Mouse (Mus musculus) liver (tissue): ENCODE measurements around the gene Mettl8.

Experiments used
- DNase-seq: peaks from one replicate; pipeline ENCODE4 v3.0.0-alpha.2; 2020; ENCODE audit warnings: mixed read lengths

Mettl8 gene

DNA sequence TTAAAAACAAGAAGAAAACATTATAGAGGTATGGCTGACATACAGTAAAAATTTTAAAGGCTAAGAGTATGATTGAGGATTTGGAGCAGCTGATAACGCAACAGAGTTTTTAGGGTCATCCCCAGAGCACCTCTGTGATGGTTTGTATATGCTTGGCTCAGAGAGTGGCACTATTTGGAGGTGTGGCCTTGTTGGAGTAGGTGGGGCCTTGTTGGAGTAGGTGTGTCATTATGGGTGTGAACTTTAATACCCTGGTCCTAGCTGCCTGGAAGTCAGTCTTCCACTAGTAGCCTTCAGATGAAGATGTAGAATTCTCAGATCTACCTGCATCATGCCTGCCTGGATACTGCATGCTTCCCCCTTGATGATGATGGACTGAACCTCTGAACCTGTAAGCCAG is 131.3 kb downstream of the Mettl8 start:
- no peak for DNase-seq

- DNase-seq, result peak; percentile 25
These were observed 132.6 kb downstream of the Mettl8 start for GRCm38 (mm10) chr2:70922814-70923213.

DNA sequence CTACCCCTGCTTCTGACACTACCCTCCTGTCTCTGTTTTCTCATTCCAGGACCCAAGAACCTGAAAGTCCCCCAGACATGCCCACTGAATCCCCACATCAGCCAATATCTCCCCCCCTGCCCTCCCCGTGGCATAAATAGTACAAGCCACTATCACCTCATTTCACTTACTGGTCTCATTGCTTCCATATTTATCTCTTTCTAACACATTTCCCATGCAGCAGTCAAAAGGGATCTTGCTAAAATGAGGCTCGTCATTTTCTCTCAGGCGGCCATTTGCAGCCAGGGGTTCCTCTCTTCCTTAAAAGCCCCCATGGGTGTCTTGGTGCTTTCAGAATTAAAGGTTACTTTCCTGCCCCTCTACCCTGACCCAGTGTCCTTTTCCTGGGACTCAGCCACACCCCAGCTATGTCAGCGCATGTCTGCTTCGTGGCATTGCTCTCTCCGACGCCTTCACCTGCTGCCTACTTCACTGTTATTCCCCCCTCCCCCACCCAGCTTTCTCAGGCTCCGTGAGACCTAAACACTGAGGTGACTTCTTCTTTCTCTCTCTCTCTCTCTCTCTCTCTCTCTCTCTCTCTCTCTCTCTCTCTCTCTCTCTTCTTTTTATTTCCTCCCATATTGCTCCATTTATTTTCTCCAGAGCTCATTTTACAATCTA is 134.3 kb downstream of the Mettl8 start:
- DNase-seq, result peak; percentile 59

- peak; percentile 10 for DNase-seq
These were observed 135.4 kb downstream of the Mettl8 start for GRCm38 (mm10) chr2:70919913-70920522.

GRCm38 (mm10) chr2:70918516-70918915 is 136.9 kb downstream of the Mettl8 start:
- no peak for DNase-seq
